ENCODE assay signal across 29 mouse cellular contexts in the genomic region with DNA sequence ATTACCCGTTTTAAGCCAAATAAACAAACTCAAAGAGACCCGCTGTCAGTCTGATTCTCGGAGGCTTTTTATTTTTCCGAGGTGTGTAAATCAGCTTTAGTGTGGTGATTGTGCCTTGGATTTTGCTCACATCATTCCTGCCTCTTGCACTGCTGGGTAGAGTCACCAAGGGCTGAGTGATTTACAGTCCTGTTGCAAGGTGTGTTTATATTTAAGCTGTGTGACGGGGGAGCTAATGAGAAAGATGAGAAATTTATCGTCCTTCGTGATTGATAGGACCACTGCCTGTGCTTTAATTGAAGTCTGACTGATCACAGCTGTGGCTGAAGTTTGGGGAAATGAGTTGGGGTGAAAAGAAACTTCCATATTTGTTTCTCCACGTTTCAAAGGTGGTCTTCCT.
DNase-seq lines count a peak whose midpoint lies in the region; ATAC-seq and TF ChIP-seq lines count a peak whose summit lies in the region.
"Had no signal": no experiment of that assay in that cellular context is flagged by ENCODE, and none has a peak within 500 bp of the region (broad histone marks: within the 10 kb centered on the region; RNA-seq: fewer than 3 reads in every experiment).

No protein-coding gene starts in this region.

- no peaks in the 10 kb centered on the region for H3K27me3 ChIP-seq in kidney, embryonic 14.5 days (ENCODE audit: control insufficient read depth, insufficient read depth, low read length)
- no peaks in the 10 kb centered on the region for H3K27me3 ChIP-seq in kidney, postnatal 0 days (ENCODE audit: insufficient read depth, low read length)
- no peaks in the 10 kb centered on the region for H3K27me3 ChIP-seq in limb, embryonic 13.5 days
- peaks cover 48% of the 10 kb centered on the region for H3K27me3 ChIP-seq in forebrain, embryonic 13.5 days
- H3K27me3 ChIP-seq: CH12.LX; embryonic facial prominence, embryonic 13.5 days; embryonic facial prominence, embryonic 15.5 days; Patski had no signal

- H3K4me2 ChIP-seq in kidney, embryonic 14.5 days (replicated peaks; ENCODE audit: low read depth, low read length): 0 out of 2 replicates have a peak overlapping the region, but pooled peaks have one; percentile 48
- H3K4me2 ChIP-seq in kidney, postnatal 0 days (ENCODE audit: low read length): no peak overlapping the region
- H3K4me2 ChIP-seq in limb, embryonic 13.5 days (replicated peaks): 0 out of 2 replicates have a peak overlapping the region, but pooled peaks have one; percentile 53
- no peak overlapping the region for H3K4me2 ChIP-seq in forebrain, embryonic 13.5 days
- H3K4me2 ChIP-seq: embryonic facial prominence, embryonic 13.5 days; embryonic facial prominence, embryonic 15.5 days; forebrain, embryonic 12.5 days; forebrain, embryonic 15.5 days had no signal

- TF ChIP-seq CTCF in kidney, postnatal 0 days (IDR thresholded peaks at IDR 0.05; ENCODE audit: low read depth): no peak

- no peak overlapping the region for H3K9ac ChIP-seq in kidney, embryonic 14.5 days (ENCODE audit: low read depth, low read length)
- no peak overlapping the region for H3K9ac ChIP-seq in kidney, postnatal 0 days (ENCODE audit: low read depth, low read length)
- H3K9ac ChIP-seq in limb, embryonic 13.5 days: no peak overlapping the region
- no peak overlapping the region for H3K9ac ChIP-seq in forebrain, embryonic 13.5 days
- H3K9ac ChIP-seq: embryonic facial prominence, embryonic 13.5 days; embryonic facial prominence, embryonic 15.5 days; forebrain, embryonic 12.5 days; forebrain, embryonic 15.5 days had no signal

- H3K9me3 ChIP-seq in kidney, embryonic 14.5 days (ENCODE audit: control insufficient read depth, low read length): no peaks in the 10 kb centered on the region
- H3K9me3 ChIP-seq in kidney, postnatal 0 days (replicated peaks; ENCODE audit: low read length): no peaks in the 10 kb centered on the region
- no peaks in the 10 kb centered on the region for H3K9me3 ChIP-seq in limb, embryonic 13.5 days
- no peaks in the 10 kb centered on the region for H3K9me3 ChIP-seq in forebrain, embryonic 13.5 days (replicated peaks)
- H3K9me3 ChIP-seq: embryonic facial prominence, embryonic 13.5 days; embryonic facial prominence, embryonic 15.5 days; forebrain, embryonic 10.5 days; forebrain, embryonic 12.5 days; forebrain, embryonic 15.5 days had no signal

- H3K36me3 ChIP-seq in kidney, embryonic 14.5 days (ENCODE audit: control insufficient read depth, insufficient read depth, low read length): no peaks in the 10 kb centered on the region
- 0 out of 2 replicates have a peak, but pooled peaks cover 4% of the 10 kb centered on the region for H3K36me3 ChIP-seq in kidney, postnatal 0 days (ENCODE audit: insufficient read depth, low read length)
- H3K36me3 ChIP-seq in limb, embryonic 13.5 days: no peaks in the 10 kb centered on the region; the same call in 1 of the 2 replicates
- H3K36me3 ChIP-seq in forebrain, embryonic 13.5 days (ENCODE audit: poor library complexity, severe bottlenecking): 0 out of 2 replicates have a peak, but pooled peaks cover 5% of the 10 kb centered on the region
- H3K36me3 ChIP-seq: embryonic facial prominence, embryonic 13.5 days; embryonic facial prominence, embryonic 15.5 days; forebrain, embryonic 12.5 days; forebrain, embryonic 15.5 days; G1E had no signal

- H3K4me3 ChIP-seq in kidney, embryonic 14.5 days (ENCODE audit: low read length): no peak overlapping the region
- no peak overlapping the region for H3K4me3 ChIP-seq in kidney, postnatal 0 days (replicated peaks; ENCODE audit: low read depth, low read length)
- no peak overlapping the region for H3K4me3 ChIP-seq in limb, embryonic 13.5 days
- H3K4me3 ChIP-seq in forebrain, embryonic 13.5 days: no peak overlapping the region
- H3K4me3 ChIP-seq: embryonic facial prominence, embryonic 13.5 days; embryonic facial prominence, embryonic 15.5 days; erythroblast, embryonic 14.5 days; forebrain, embryonic 10.5 days; forebrain, embryonic 12.5 days; forebrain, embryonic 15.5 days had no signal

- DNase-seq in kidney, postnatal 14 days: no peak
- DNase-seq in kidney, postnatal 0 days (ENCODE audit: low spot score): peak; percentile 28
- no peak for DNase-seq in kidney, postnatal 4 days
- peak; percentile 25 for DNase-seq in mesoderm, embryonic 11.5 days (ENCODE audit: low read depth, low spot score)
- no peak for DNase-seq in retina, postnatal 1 day
- DNase-seq: adrenal gland, adult 2 months; adrenal gland, postnatal 10 days; adrenal gland, postnatal 25 days; B cell, adult 2 months; cerebellum, adult 11 months; cerebellum, adult 18-20 months; cerebellum, adult 8-10 months; cerebellum, adult 9-11 months; cerebellum, postnatal 14 days; cerebellum, postnatal 36 days; embryo, embryonic 11 days had no signal

- 0 out of 2 replicates have a peak, but pooled peaks cover 11% of the 10 kb centered on the region for H3K4me1 ChIP-seq in kidney, embryonic 14.5 days (ENCODE audit: control insufficient read depth, insufficient read depth, low read length)
- H3K4me1 ChIP-seq in kidney, postnatal 0 days (replicated peaks; ENCODE audit: insufficient read depth, low read length): no peaks in the 10 kb centered on the region
- 0 out of 2 replicates have a peak, but pooled peaks cover 8% of the 10 kb centered on the region for H3K4me1 ChIP-seq in limb, embryonic 13.5 days
- H3K4me1 ChIP-seq in forebrain, embryonic 13.5 days: no peaks in the 10 kb centered on the region
- H3K4me1 ChIP-seq: embryonic facial prominence, embryonic 13.5 days; forebrain, embryonic 15.5 days had no signal

- 31% methylated on average over 8 of the region's 8 CpGs for WGBS in kidney, embryonic 14.5 days
- WGBS in kidney, postnatal 0 days: 31% methylated on average over 8 of the region's 8 CpGs
- WGBS in limb, embryonic 13.5 days: 27% methylated on average over 8 of the region's 8 CpGs
- 84% methylated on average over 8 of the region's 8 CpGs for WGBS in forebrain, embryonic 13.5 days

- H3K27ac ChIP-seq in kidney, embryonic 14.5 days (ENCODE audit: low read depth, low read length): no peak overlapping the region
- H3K27ac ChIP-seq in kidney, postnatal 0 days: no peak overlapping the region
- no peak overlapping the region for H3K27ac ChIP-seq in limb, embryonic 13.5 days
- no peak overlapping the region for H3K27ac ChIP-seq in forebrain, embryonic 13.5 days
- H3K27ac ChIP-seq: embryonic facial prominence, embryonic 13.5 days; embryonic facial prominence, embryonic 15.5 days; forebrain, embryonic 10.5 days; forebrain, embryonic 12.5 days; forebrain, embryonic 15.5 days had no signal

- peak; percentile 60; the same call in 1 of the 2 replicates for ATAC-seq in kidney, embryonic 14.5 days (ENCODE audit: low FRiP score, low TSS enrichment)
- ATAC-seq in kidney, postnatal 0 days (replicated peaks; ENCODE audit: low FRiP score, low read depth): no peak
- no peak for ATAC-seq in limb, embryonic 13.5 days (ENCODE audit: low FRiP score, low read depth)
- ATAC-seq in forebrain, embryonic 13.5 days: no peak
- ATAC-seq: CD4-positive, CD25-positive, alpha-beta regulatory T cell, adult 4 months; forebrain, embryonic 15.5 days; Patski had no signal

Comparison
In these comparisons a context has a peak if more than half of its experiments do, and no peak if none do; other contexts are left out.
1. H3K4me2 ChIP-seq: peak in kidney, embryonic 14.5 days (single experiment) and limb, embryonic 13.5 days (single experiment); none in kidney, postnatal 0 days (single experiment) and forebrain, embryonic 13.5 days (single experiment).
2. DNase-seq: peak in kidney, postnatal 0 days (single experiment) and mesoderm, embryonic 11.5 days (single experiment); none in kidney, postnatal 14 days (single experiment), kidney, postnatal 4 days (0 of 2) and retina, postnatal 1 day (single experiment).